ENCODE assay signal across 9 mouse cellular contexts in the genomic region with DNA sequence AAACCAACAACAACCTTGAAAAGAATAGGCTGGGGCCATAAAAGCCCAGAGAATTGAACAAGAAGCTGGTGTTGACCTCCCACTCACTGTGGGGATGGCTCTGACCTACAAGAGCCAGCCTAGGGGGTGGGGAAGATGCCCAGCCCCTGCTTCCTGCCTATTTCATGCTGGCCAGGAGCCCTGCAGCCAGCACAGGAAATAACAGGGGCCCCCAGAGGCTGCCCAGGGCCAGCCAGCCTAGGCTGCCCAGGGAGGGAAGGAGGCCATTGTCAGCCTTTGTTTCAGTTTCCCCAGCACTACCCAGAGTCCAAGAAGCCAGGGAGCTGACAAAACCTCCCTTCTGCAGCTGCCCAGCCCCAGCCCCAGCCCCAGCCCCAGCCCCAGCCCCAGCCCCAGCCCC.
DNase-seq lines count a peak whose midpoint lies in the region; ATAC-seq lines count a peak whose summit lies in the region.
"Had no signal": no experiment of that assay in that cellular context is flagged by ENCODE, and none has a peak within 500 bp of the region (broad histone marks: within the 10 kb centered on the region; RNA-seq: fewer than 3 reads in every experiment).

No protein-coding gene starts in this region.

- H3K4me2 ChIP-seq in forebrain, embryonic 11.5 days (ENCODE audit: low read depth, low read length, severe bottlenecking), result no peak overlapping the region
- no peak overlapping the region for H3K4me2 ChIP-seq in forebrain, embryonic 15.5 days (replicated peaks)
- no peak overlapping the region for H3K4me2 ChIP-seq in forebrain, embryonic 13.5 days
- no peak overlapping the region for H3K4me2 ChIP-seq in kidney, embryonic 16.5 days (replicated peaks; ENCODE audit: low read depth, low read length)
- H3K4me2 ChIP-seq in midbrain, embryonic 14.5 days (ENCODE audit: low read length), result no peak overlapping the region
- H3K4me2 ChIP-seq in liver, embryonic 11.5 days, result no peak overlapping the region

- ATAC-seq in forebrain, embryonic 11.5 days (replicated peaks; ENCODE audit: low FRiP score), result no peak
- ATAC-seq in forebrain, embryonic 15.5 days (replicated peaks), result no peak
- ATAC-seq in forebrain, embryonic 13.5 days, result no peak
- no peak for ATAC-seq in kidney, embryonic 16.5 days (ENCODE audit: low FRiP score, low TSS enrichment)
- no peak for ATAC-seq in midbrain, embryonic 14.5 days (ENCODE audit: low FRiP score, low TSS enrichment)
- no peak for ATAC-seq in liver, embryonic 11.5 days (replicated peaks; ENCODE audit: low FRiP score)
- no peak for ATAC-seq in cerebellum, adult (ENCODE audit: insufficient number of reproducible peaks, low FRiP score, low TSS enrichment)

- H3K27me3 ChIP-seq in forebrain, embryonic 11.5 days (ENCODE audit: control insufficient read depth, insufficient read depth, low read length), result no peaks in the 10 kb centered on the region
- no peaks in the 10 kb centered on the region for H3K27me3 ChIP-seq in forebrain, embryonic 15.5 days
- H3K27me3 ChIP-seq in forebrain, embryonic 13.5 days, result no peaks in the 10 kb centered on the region
- no peaks in the 10 kb centered on the region for H3K27me3 ChIP-seq in kidney, embryonic 16.5 days (ENCODE audit: insufficient read depth, low read length)
- no peaks in the 10 kb centered on the region for H3K27me3 ChIP-seq in midbrain, embryonic 14.5 days (ENCODE audit: control insufficient read depth, insufficient read depth, low read length)
- H3K27me3 ChIP-seq in liver, embryonic 11.5 days (replicated peaks; ENCODE audit: control insufficient read depth, insufficient read depth, low read length), result no peaks in the 10 kb centered on the region
- H3K27me3 ChIP-seq: CH12.LX had no signal

- H3K27ac ChIP-seq in forebrain, embryonic 11.5 days (ENCODE audit: low read depth, low read length), result peak overlapping the region; percentile 59
- H3K27ac ChIP-seq in forebrain, embryonic 15.5 days (replicated peaks), result no peak overlapping the region; the same call in 1 of the 2 replicates
- peak overlapping the region; percentile 81 for H3K27ac ChIP-seq in forebrain, embryonic 13.5 days
- H3K27ac ChIP-seq in kidney, embryonic 16.5 days (ENCODE audit: low read length), result 0 out of 2 replicates have a peak overlapping the region, but pooled peaks have one; percentile 34
- peak overlapping the region; percentile 75 for H3K27ac ChIP-seq in midbrain, embryonic 14.5 days (replicated peaks; ENCODE audit: low read depth, low read length)
- no peak overlapping the region for H3K27ac ChIP-seq in liver, embryonic 11.5 days (ENCODE audit: low read depth, low read length)

- H3K9ac ChIP-seq in forebrain, embryonic 11.5 days (ENCODE audit: low read length), result peak overlapping the region; percentile 35; the same call in 1 of the 2 replicates
- no peak overlapping the region for H3K9ac ChIP-seq in forebrain, embryonic 15.5 days (replicated peaks)
- 0 out of 2 replicates have a peak overlapping the region, but pooled peaks have one; percentile 31 for H3K9ac ChIP-seq in forebrain, embryonic 13.5 days
- H3K9ac ChIP-seq in kidney, embryonic 16.5 days (replicated peaks; ENCODE audit: low read length), result 0 out of 2 replicates have a peak overlapping the region, but pooled peaks have one; percentile 26
- no peak overlapping the region for H3K9ac ChIP-seq in midbrain, embryonic 14.5 days (replicated peaks; ENCODE audit: low read length)
- H3K9ac ChIP-seq in liver, embryonic 11.5 days (ENCODE audit: low read depth, low read length), result no peak overlapping the region

- H3K4me3 ChIP-seq in forebrain, embryonic 11.5 days (ENCODE audit: low read depth, low read length), result no peak overlapping the region
- H3K4me3 ChIP-seq in forebrain, embryonic 15.5 days, result no peak overlapping the region
- H3K4me3 ChIP-seq in forebrain, embryonic 13.5 days, result no peak overlapping the region
- H3K4me3 ChIP-seq in kidney, embryonic 16.5 days (ENCODE audit: low read length), result no peak overlapping the region
- no peak overlapping the region for H3K4me3 ChIP-seq in midbrain, embryonic 14.5 days (replicated peaks; ENCODE audit: low read depth, low read length)
- H3K4me3 ChIP-seq in liver, embryonic 11.5 days (ENCODE audit: low read depth, low read length), result no peak overlapping the region

- H3K36me3 ChIP-seq in forebrain, embryonic 11.5 days (ENCODE audit: control insufficient read depth, insufficient read depth, low read length), result no peaks in the 10 kb centered on the region
- H3K36me3 ChIP-seq in forebrain, embryonic 15.5 days, result no peaks in the 10 kb centered on the region
- H3K36me3 ChIP-seq in forebrain, embryonic 13.5 days (ENCODE audit: poor library complexity, severe bottlenecking), result no peaks in the 10 kb centered on the region
- H3K36me3 ChIP-seq in kidney, embryonic 16.5 days (ENCODE audit: insufficient read depth, low read length), result no peaks in the 10 kb centered on the region
- no peaks in the 10 kb centered on the region for H3K36me3 ChIP-seq in midbrain, embryonic 14.5 days (ENCODE audit: control insufficient read depth, insufficient read depth, low read length)
- H3K36me3 ChIP-seq in liver, embryonic 11.5 days (ENCODE audit: control insufficient read depth, insufficient read depth, low read length), result no peaks in the 10 kb centered on the region

- no peaks in the 10 kb centered on the region for H3K9me3 ChIP-seq in forebrain, embryonic 11.5 days (ENCODE audit: control insufficient read depth, low read length)
- H3K9me3 ChIP-seq in forebrain, embryonic 15.5 days, result no peaks in the 10 kb centered on the region
- no peaks in the 10 kb centered on the region for H3K9me3 ChIP-seq in forebrain, embryonic 13.5 days (replicated peaks)
- H3K9me3 ChIP-seq in kidney, embryonic 16.5 days (ENCODE audit: low read length), result no peaks in the 10 kb centered on the region
- no peaks in the 10 kb centered on the region for H3K9me3 ChIP-seq in midbrain, embryonic 14.5 days (ENCODE audit: control insufficient read depth, low read length)
- H3K9me3 ChIP-seq in liver, embryonic 11.5 days (ENCODE audit: control insufficient read depth, low read length), result no peaks in the 10 kb centered on the region

- no peak for DNase-seq in forebrain, embryonic 11.5 days (ENCODE audit: low spot score)
- DNase-seq in midbrain, embryonic 14.5 days, result peak; percentile 36
- DNase-seq in liver, embryonic 11.5 days (ENCODE audit: low spot score), result no peak
- DNase-seq in frontal cortex, postnatal 10 days (ENCODE audit: low spot score in 2 of 2), result no peak

- H3K4me1 ChIP-seq in forebrain, embryonic 11.5 days (replicated peaks; ENCODE audit: control insufficient read depth, insufficient read depth, low read length), result peaks cover 33% of the 10 kb centered on the region
- peaks cover 35% of the 10 kb centered on the region for H3K4me1 ChIP-seq in forebrain, embryonic 15.5 days
- H3K4me1 ChIP-seq in forebrain, embryonic 13.5 days, result peaks cover 66% of the 10 kb centered on the region
- peaks cover 64% of the 10 kb centered on the region for H3K4me1 ChIP-seq in kidney, embryonic 16.5 days (ENCODE audit: insufficient read depth, low read length)
- H3K4me1 ChIP-seq in midbrain, embryonic 14.5 days (ENCODE audit: control insufficient read depth, insufficient read depth, low read length), result peaks cover 55% of the 10 kb centered on the region
- peaks cover 11% of the 10 kb centered on the region for H3K4me1 ChIP-seq in liver, embryonic 11.5 days (replicated peaks; ENCODE audit: control insufficient read depth, insufficient read depth, low read length)

Comparison
In these comparisons a context has a peak if more than half of its experiments do, and no peak if none do; other contexts are left out.
1. H3K27ac ChIP-seq: peak in forebrain, embryonic 11.5 days (single experiment), forebrain, embryonic 13.5 days (single experiment), kidney, embryonic 16.5 days (single experiment) and midbrain, embryonic 14.5 days (single experiment); none in forebrain, embryonic 15.5 days (single experiment) and liver, embryonic 11.5 days (single experiment).
2. H3K9ac ChIP-seq: peak in forebrain, embryonic 11.5 days (single experiment), forebrain, embryonic 13.5 days (single experiment) and kidney, embryonic 16.5 days (single experiment); none in forebrain, embryonic 15.5 days (single experiment), midbrain, embryonic 14.5 days (single experiment) and liver, embryonic 11.5 days (single experiment).